Mouse (Mus musculus): ENCODE measurements around the gene St6galnac5.

DNA sequence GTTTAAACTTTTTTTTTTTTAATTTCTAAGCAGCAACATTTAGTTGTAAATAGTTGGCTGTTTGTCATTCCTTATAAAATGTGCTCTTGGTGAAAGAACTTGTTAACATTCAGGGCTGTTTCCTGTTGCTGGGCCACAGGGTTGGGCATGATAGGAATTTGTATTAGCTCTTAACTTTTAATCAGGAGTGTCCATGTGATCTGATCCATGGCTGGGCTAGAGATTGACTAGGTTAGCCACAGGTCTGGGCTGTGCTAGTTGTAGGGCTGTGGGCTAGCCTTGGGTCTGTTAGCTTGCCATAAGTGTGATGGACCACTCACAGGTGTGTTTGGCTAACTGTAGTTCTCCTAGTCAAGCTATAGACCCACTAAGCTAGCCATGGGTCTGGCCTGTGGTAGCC lies 138.1 kb downstream of the St6galnac5 start:
- TF ChIP-seq POLR2A (IDR thresholded peaks at IDR 0.05; ENCODE audit: extremely low read depth, insufficient read depth, low read length), result no peak
- TF ChIP-seq CTCF (IDR thresholded peaks at IDR 0.05; ENCODE audit: low read depth, low read length), result no peak

All from liver, adult 2 months (tissue).